Mouse (Mus musculus): ENCODE results near the gene Ifne.

- TF ChIP-seq CTCF (IDR thresholded peaks at IDR 0.05; ENCODE audit: control insufficient read depth, insufficient read depth, low read length) (no peak), POLR2A (IDR thresholded peaks at IDR 0.05; ENCODE audit: borderline replicate concordance, control insufficient read depth, low read depth, low read length) (no peak)
These were observed at the start of gene Ifne for GRCm38 (mm10) chr4:88880101-88880500.

Data from bone marrow, adult 2 months (tissue).